Mouse (Mus musculus): ENCODE results near the gene Gm17359. TPM values are rescaled to one million over a fixed set of nuclear protein-coding genes. Genes with fewer than 3 reads are reported as not detected.

Gm17359 gene
- total RNA-seq, 2 experiments from 2014 or later: not detected

- DNase-seq: no peak
Measured at GRCm38 (mm10) chr3:79349311-79349710, 12.8 kb downstream of the Gm17359 start.

GRCm38 (mm10) chr3:79358721-79359120, 22.3 kb downstream of the Gm17359 start:
- no peak for DNase-seq

DNA sequence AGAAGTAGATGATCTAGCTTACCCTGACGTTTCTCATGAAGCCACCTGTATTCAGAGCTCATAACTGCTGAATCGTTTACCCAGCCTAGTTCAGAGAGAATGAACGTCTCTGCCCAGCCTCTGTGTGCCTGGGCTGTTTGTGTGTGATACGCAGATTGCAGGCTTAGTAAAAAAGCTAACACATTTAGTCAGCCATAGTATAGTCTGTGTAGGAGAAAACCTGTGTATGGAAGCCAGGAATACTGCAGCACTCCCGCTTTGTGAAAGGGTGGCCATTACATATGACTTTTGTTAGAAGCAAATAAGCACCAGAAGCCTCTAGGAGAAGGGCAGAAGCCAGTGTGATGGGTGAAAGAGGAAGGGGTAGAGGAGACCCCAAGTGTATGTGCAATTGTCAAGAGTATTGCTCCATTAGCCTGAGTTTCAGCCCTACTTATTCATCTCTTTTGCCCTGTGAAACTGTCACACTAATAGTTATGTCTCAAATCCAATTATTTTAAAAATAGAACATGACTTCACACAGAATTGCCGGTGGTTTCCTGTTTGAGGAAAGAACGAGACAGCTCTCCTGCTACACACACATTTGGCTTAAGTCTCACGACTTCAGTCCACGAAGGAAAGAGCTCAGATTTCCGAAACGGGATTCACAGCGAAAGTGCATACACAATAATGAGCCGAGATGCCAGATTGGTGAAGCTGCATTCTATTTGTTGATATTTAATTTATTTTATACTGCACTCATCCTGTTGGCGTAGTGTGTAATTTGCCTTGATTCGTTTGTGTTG, 24.0 kb downstream of the Gm17359 start:
- DNase-seq: no peak

- no peak for DNase-seq
Measured at GRCm38 (mm10) chr3:79366098-79366497, 29.6 kb downstream of the Gm17359 start.

DNA sequence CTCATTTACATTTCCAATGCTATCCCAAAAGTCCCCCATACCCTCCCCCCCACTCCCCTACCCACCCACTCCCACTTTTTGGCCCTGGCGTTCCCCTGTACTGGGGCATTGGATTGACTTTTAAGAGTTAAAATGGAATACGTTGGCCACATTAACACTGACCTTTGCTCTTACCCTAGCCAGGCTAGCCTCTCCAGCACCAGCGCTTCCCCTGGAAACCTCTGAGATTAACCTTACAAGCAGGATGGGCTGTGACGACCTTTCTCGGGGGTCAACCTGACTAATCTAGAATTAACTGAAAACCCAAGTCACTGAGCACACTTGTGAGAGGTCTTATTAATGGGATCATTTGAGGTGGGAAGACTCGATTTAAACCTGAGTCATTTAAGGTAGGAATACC, 31.8 kb downstream of the Gm17359 start:
- no peak for DNase-seq

GRCm38 (mm10) chr3:79370385-79370929, 34.0 kb downstream of the Gm17359 start:
- no peak for DNase-seq

DNA sequence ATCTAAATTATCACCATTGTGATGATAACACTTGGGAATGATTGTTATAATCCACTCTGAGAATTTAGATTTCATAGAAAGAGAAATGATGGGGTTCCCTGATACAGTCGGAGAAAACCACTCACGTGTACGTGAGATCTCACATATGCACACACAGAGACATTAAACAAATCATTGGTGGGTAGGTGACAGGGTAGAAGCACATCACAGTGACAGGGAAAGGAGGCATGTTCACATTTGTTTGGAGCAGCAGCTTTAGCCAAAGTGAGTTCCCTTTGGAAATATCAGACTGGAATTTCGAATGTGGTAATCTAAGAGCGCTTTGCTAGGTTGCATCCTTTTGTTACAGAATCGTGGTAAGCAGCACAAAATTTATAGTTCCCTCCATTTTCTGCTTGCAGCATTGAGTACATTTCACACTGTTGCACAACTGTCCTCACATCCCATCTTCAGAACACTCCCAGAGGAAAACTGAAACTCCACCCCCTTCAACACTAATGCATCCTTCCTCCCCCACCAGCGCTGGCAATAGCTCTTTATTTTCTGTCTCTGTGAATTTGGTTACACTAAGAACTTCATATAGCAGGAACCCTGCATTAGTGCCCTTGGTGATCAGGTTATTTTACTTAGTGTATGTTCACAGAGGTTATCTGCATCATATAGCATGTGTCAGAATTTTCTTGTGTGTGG, 35.2 kb downstream of the Gm17359 start:
- DNase-seq: no peak

DNA sequence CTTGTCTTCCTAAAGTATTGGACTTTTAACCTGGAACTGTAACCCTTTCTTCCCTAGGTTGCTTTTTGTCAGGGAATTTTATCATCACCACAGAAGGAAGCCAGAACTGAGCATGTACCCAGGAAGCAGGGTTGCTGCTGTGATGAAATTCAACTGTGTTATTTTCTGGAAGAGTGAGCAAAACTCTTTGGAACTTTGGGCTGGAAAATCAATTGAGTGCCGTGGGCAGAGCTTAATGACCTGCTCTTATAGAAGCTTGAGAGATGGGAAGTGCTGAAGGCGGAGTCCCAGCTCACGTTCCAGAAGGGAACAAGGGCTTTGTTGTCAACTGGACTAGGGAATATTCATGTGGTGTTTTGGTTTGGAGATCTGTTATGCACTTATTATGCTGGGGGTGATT, 37.5 kb downstream of the Gm17359 start:
- DNase-seq: no peak

GRCm38 (mm10) chr3:79378086-79378485, 41.6 kb downstream of the Gm17359 start:
- no peak for DNase-seq

- no peak for DNase-seq
Measured at GRCm38 (mm10) chr3:79379255-79379836, 42.9 kb downstream of the Gm17359 start.

- DNase-seq: no peak
Measured at GRCm38 (mm10) chr3:79379873-79380595, 43.6 kb downstream of the Gm17359 start.

DNA sequence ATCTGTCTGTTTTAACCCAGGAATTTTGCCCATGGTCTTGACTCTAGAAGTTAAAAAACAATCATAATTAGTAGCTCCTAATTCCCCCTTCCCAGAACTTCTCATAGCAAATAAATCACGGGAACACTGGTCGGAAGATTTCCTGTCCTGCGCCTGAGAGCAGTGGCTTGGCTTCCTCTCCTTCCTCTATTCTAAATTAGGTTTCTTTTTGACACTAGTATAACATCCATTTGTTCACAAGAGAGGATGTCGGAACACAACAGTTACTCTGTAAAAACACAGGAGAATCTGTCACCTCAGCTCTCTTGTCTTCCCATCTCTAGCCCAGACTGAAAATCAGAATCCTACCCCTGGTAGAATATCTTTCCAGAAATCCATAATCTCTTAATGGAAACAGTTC, 44.9 kb downstream of the Gm17359 start:
- DNase-seq: no peak

DNA sequence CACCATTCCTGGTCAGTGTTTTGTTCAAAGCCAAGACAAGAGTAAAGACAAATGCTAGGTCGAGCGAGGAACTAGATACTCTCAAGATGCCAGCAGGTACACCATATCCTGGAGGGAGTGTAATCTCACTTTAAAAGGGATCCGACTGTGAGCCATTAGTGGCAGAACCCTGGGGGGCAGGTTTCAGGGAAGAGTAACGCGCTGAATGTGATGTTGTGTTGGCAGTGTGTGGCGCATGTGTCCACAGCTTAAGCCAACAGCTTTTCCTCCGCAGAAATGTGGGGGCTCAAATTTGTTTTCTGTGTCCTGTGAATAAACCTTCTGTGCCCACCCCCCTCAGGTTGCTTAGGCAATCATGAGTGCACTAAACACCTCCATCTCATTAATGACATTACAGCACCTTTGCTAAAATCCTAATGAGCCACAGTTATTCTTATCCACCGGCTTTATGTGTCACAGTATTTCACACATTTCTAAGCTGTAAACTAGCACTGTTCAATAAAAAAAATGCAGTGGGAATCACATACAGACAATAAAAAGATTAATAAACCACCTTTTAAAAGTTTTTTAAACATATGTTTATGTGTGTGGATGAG, 49.1 kb downstream of the Gm17359 start:
- no peak for DNase-seq

- DNase-seq: no peak
Measured at GRCm38 (mm10) chr3:79389081-79389480, 52.6 kb downstream of the Gm17359 start.

- no peak for DNase-seq
Measured at GRCm38 (mm10) chr3:79400552-79400951, 64.1 kb downstream of the Gm17359 start.

DNA sequence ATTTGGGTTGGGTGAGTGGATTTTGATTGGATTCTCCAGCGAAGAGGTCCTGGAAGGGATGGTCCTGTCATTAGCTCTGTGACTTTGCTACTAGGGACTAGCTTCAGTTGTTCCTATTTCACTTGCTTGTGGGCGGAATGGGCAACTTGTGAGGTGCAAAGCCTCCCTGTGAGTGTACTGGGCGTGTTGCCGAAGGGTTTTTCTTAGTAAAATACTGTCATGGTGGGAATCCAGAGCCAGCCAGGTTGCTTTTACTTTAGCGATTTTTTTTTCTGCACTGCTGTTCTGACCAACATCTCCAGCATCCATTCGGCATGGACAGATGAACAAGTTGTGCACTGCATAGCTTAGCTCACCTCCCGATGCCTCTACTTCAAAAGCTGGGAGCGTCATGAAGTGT, 65.6 kb downstream of the Gm17359 start:
- DNase-seq: no peak

GRCm38 (mm10) chr3:79408546-79408945, 72.1 kb downstream of the Gm17359 start:
- no peak for DNase-seq

DNA sequence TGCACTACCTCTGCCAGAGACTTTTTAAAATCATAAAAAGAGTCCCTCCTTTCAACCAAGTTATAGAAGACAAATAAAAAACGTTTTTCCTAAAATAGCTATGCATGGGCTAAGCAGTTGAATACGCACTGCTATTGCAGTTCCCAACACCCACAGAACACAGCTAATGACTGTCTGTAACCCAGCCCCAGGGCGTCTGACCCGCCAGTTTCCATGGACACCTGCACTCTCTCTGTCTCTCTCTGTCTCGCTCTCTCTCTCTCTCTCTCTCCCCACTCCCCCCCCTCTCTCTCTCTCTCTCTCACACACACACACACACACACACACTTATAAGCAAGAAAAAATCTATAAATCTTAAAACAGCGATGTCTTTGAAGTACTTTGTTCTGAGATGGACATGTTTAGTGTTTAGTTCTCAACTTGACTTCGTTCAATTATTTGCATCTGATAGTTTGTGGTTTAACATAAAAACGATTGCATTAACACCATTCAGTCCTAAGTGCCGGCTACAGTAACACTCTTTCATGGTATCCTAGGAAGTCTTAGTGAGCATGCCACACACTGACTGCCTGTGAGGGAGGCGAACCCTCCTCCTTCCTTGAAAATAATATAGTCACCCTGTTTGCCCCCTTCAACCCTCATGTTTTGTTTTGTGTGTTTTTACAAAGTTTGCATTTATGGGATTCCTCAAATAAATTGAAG, 73.6 kb downstream of the Gm17359 start:
- DNase-seq: no peak

GRCm38 (mm10) chr3:79410629-79410995, 74.2 kb downstream of the Gm17359 start:
- no peak for DNase-seq

DNA sequence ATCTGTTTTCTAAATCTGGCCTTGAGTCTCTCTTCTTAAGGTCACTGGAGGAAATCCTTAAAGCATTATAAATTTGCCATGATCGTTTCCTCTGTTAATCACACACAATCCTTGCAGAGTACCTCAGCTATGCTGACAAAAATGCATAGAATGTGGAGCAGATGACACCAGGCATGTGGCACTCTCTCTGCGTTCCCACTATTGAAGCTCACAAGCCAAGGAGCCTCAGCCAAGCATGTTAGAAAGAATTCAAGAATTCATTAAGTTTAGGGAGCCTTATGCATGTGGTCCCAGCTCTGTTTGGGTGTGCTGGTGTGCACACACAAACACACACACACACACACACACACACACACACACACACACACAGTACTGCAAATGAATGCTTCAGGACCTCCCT, 75.2 kb downstream of the Gm17359 start:
- no peak for DNase-seq

- DNase-seq: no peak
Measured at GRCm38 (mm10) chr3:79413492-79413891, 77.0 kb downstream of the Gm17359 start.
